Mouse (Mus musculus) embryonic facial prominence, embryonic 11.5 days (tissue): ENCODE data around the gene Cacna1c. TPM values are rescaled to one million over a fixed set of nuclear protein-coding genes. Genes with fewer than 3 reads are reported as not detected.

Source experiments
- ATAC-seq: fragments of 200-750 bp; cut with Nextera tagmentation; replicated peaks from 2 replicates; pipeline ENCODE4 v1.8.0; 2017; ENCODE audit warnings: low read depth; ENCODE audit not compliant: insufficient number of reproducible peaks, low FRiP score, low TSS enrichment
- DNase-seq: peaks from one replicate; pipeline ENCODE4 v3.0.0-alpha.2; 2015; ENCODE audit warnings: low spot score
- H3K27ac ChIP-seq: fragments of 300-500 bp; sonication (generic); replicated peaks from 2 replicates; pipeline ENCODE4 v1.5.1; 2014; ENCODE audit warnings: mild to moderate bottlenecking, low read depth, low read length, control low read depth
- H3K27me3 ChIP-seq: fragments of 300-500 bp; sonication (generic); 2 replicates; pipeline ENCODE4 v1.6.1; 2014; ENCODE audit warnings: mild to moderate bottlenecking, low read length, moderate library complexity, mixed read lengths; ENCODE audit not compliant: control insufficient read depth, insufficient read depth
- H3K36me3 ChIP-seq: fragments of 300-500 bp; sonication (generic); replicated peaks from 2 replicates; pipeline ENCODE4 v1.6.1; 2014; ENCODE audit warnings: low read depth, mild to moderate bottlenecking, low read length, moderate library complexity, mixed read lengths; ENCODE audit not compliant: control insufficient read depth, insufficient read depth
- H3K4me1 ChIP-seq: fragments of 300-500 bp; sonication (generic); 2 replicates; pipeline ENCODE4 v1.6.1; 2014; ENCODE audit warnings: low read length, mixed read lengths; ENCODE audit not compliant: control insufficient read depth, insufficient read depth
- H3K4me2 ChIP-seq: fragments of 300-500 bp; sonication (generic); 2 replicates; pipeline ENCODE4 v1.6.1; 2014; ENCODE audit warnings: low read depth, mild to moderate bottlenecking, control low read depth, low read length, moderate library complexity
- H3K4me3 ChIP-seq: fragments of 300-500 bp; sonication (generic); 2 replicates; pipeline ENCODE4 v1.5.1; 2014; ENCODE audit warnings: low read depth, low read length, control low read depth
- H3K9ac ChIP-seq: fragments of 300-500 bp; sonication (generic); replicated peaks from 2 replicates; pipeline ENCODE4 v1.6.1; 2014; ENCODE audit warnings: mild to moderate bottlenecking, control low read depth, low read length
- H3K9me3 ChIP-seq: fragments of 300-500 bp; sonication (generic); replicated peaks from 2 replicates; pipeline ENCODE4 v1.6.1; 2016; ENCODE audit warnings: mild to moderate bottlenecking, low read length, inconsistent platforms, mixed read lengths; ENCODE audit not compliant: control insufficient read depth
- WGBS: fragments of 180-500 bp; shearing (Covaris S2); extraction: QIAGEN DNeasy Blood & Tissue Kit; methylation state at CpG from one replicate; pipeline ENCODE4 v1.1.7; 2014; 5-methylcytosine and 5-hydroxymethylcytosine counted together
- polyA plus RNA-seq: library from polyadenylated mRNA; unstranded; fragments of >200 nt; fragmentation: Nextera tagmentation; extraction: Ambion mirVana; gene quantifications from 2 replicates; pipeline ENCODE4 v1.2.1, GENCODE M21; 2014

Gene Cacna1c
- polyA plus RNA-seq, 1 experiment from 2014 or later: 4.3 TPM

DNA sequence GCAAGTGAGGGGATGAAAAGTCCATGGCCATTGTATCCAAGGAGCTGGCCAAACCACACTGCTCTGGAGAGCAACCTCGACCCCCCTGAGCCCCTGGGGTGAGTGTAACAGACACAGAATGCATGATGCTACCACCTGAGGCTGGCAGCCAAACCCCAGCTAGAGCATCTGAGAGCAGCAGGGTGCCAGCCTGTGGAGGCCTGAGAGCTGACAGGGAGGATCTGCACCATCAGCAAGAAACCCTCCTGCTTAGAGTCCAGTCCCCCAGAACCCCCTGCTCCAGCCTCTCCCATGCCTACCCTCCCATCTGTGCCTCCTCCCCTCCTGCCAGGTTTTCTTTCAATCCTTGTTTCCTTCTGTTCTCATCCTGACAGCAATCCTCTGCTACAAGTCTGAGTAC lies 385.4 kb downstream of the Cacna1c start:
- H3K36me3 ChIP-seq: no peaks in the 10 kb centered on the region
- no peak overlapping the region for H3K4me2 ChIP-seq
- H3K27me3 ChIP-seq: no peaks in the 10 kb centered on the region
- H3K9me3 ChIP-seq: no peaks in the 10 kb centered on the region
- no peak overlapping the region for H3K4me3 ChIP-seq
- DNase-seq (no peak), ATAC-seq (no peak)
- WGBS: 17% methylated on average over 1 of the region's 1 CpGs
- no peak overlapping the region for H3K27ac ChIP-seq
- no peaks in the 10 kb centered on the region for H3K4me1 ChIP-seq
- H3K9ac ChIP-seq: no peak overlapping the region

DNA sequence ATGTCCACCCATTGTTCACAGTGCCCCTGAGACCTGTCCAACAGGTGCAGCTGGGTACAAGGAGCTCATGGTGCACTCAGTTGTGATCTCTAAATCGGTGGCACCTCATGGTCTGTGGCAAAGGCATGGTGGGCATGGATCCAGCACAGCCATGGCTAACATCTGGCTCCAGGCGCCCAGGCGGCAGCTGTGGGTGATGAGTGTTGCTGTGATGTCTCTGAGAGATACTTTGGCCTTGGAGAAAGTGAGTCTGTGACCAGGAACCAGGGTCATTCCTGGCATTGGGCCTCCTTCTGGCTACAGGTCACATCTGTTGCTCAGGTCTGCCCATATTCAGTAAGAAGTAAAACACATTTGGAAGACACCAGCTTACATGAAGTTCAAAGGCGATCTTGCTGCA lies 391.1 kb downstream of the Cacna1c start:
- Histone ChIP-seq H3K27ac (no peak overlapping the region), H3K9me3 (no peaks in the 10 kb centered on the region), H3K36me3 (no peaks in the 10 kb centered on the region), H3K27me3 (no peaks in the 10 kb centered on the region), H3K9ac (no peak overlapping the region), H3K4me2 (no peak overlapping the region), H3K4me3 (no peak overlapping the region), H3K4me1 (no peaks in the 10 kb centered on the region)
- DNase-seq (no peak), ATAC-seq (no peak)
- WGBS: 85% methylated on average over 4 of the region's 4 CpGs

DNA sequence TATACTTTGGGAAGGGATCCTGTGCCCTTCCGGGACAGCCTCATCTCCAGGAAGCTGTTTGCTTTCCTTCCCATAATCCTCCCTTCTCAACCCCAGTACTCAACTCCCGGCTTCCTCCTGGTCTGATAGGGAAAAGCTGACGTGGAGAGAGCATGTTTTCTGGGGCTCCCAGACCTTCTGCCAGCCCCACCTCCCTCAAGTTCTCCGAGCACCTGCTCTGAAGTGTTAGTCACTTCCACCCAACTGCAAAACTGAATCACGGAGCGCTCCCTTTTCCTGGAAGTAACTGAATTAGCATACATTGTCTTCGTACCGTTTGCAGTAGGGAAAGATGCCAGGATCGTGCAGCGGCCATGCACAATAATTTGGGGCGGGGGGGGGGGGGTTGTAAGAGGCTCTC lies 393.9 kb downstream of the Cacna1c start:
- H3K27ac ChIP-seq: no peak overlapping the region
- no peak overlapping the region for H3K9ac ChIP-seq
- no peaks in the 10 kb centered on the region for H3K9me3 ChIP-seq
- no peaks in the 10 kb centered on the region for H3K36me3 ChIP-seq
- no peaks in the 10 kb centered on the region for H3K27me3 ChIP-seq
- DNase-seq (no peak), ATAC-seq (no peak)
- H3K4me1 ChIP-seq: no peaks in the 10 kb centered on the region
- 82% methylated on average over 11 of the region's 11 CpGs for WGBS
- no peak overlapping the region for H3K4me2 ChIP-seq
- H3K4me3 ChIP-seq: no peak overlapping the region

DNA sequence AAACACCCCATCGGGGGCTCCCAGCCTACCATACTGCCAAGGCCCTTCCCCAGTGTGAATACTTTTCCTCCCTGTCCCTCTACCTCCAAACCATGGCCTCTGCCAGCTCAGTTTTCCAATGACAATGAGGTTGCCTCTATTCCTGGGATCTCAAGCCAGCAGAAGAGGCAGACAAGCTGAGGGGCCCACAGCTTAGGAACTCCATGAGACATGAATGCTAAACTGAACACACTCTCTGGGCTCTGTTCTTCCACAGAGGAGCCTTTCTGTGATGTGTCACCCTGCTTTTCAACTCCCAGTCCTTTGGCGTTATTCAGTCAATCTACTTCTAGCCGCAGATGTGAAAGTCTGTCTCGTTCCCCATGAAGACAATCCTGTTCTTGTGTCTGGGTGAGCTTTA lies 399.8 kb downstream of the Cacna1c start:
- WGBS: 95% methylated on average over 4 of the region's 4 CpGs
- H3K4me3 ChIP-seq: no peak overlapping the region
- H3K4me2 ChIP-seq: no peak overlapping the region
- H3K27me3 ChIP-seq: no peaks in the 10 kb centered on the region
- no peak overlapping the region for H3K9ac ChIP-seq
- no peaks in the 10 kb centered on the region for H3K9me3 ChIP-seq
- DNase-seq: no peak
- no peak overlapping the region for H3K27ac ChIP-seq
- ATAC-seq: no peak
- H3K4me1 ChIP-seq: no peaks in the 10 kb centered on the region
- H3K36me3 ChIP-seq: no peaks in the 10 kb centered on the region

DNA sequence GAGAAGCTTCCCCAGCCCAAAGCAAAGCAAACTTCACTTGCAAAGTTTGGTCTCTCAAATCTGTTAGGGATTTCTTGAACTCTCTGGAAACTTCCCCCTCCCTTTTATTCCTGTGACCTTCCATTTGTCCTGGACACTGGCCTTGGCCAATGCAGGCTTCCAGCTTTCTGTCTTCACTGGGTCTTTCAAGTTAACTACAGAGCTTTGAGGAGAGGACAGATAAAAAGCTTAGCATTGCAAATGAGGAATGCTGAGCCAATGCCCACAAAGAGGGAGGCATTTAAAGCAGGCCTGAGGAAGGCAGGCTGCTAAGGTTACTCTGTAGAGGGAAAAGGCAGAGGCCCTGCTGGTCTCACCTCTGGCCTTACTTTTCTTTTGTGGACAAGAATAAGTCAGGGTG lies 400.5 kb downstream of the Cacna1c start:
- no peak overlapping the region for H3K4me3 ChIP-seq
- H3K4me2 ChIP-seq: no peak overlapping the region
- no peaks in the 10 kb centered on the region for H3K36me3 ChIP-seq
- ATAC-seq (no peak), DNase-seq (no peak)
- H3K9me3 ChIP-seq: no peaks in the 10 kb centered on the region
- H3K4me1 ChIP-seq: no peaks in the 10 kb centered on the region
- H3K9ac ChIP-seq: no peak overlapping the region
- H3K27ac ChIP-seq: no peak overlapping the region
- no peaks in the 10 kb centered on the region for H3K27me3 ChIP-seq

DNA sequence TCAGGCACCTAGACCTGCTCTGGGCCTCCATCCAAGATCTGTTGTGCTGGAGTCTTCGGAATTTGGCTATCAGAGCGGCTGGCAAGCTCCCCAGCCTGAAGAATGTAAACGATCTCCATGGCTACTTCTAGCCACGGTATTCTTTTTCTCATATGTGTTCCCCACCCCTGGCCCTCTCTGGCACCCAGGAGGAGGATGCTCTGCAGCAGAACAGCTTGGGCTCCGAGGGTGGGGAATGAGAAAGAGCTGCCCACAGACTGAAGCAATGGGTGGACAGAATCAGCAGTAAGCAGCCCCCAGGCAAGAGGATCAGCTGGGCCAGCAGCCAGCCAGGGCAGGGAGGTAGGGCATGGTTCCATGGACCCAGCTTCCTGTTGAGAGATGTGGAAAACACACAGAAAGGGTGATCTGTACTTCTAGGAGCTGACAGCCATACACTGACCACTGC lies 404.3 kb downstream of the Cacna1c start:
- no peaks in the 10 kb centered on the region for H3K9me3 ChIP-seq
- H3K9ac ChIP-seq: no peak overlapping the region
- 50% methylated on average over 5 of the region's 5 CpGs for WGBS
- no peak overlapping the region for H3K4me3 ChIP-seq
- H3K27ac ChIP-seq: no peak overlapping the region
- H3K36me3 ChIP-seq: no peaks in the 10 kb centered on the region
- H3K4me1 ChIP-seq: no peaks in the 10 kb centered on the region
- no peaks in the 10 kb centered on the region for H3K27me3 ChIP-seq
- ATAC-seq: no peak
- no peak for DNase-seq
- H3K4me2 ChIP-seq: no peak overlapping the region

DNA sequence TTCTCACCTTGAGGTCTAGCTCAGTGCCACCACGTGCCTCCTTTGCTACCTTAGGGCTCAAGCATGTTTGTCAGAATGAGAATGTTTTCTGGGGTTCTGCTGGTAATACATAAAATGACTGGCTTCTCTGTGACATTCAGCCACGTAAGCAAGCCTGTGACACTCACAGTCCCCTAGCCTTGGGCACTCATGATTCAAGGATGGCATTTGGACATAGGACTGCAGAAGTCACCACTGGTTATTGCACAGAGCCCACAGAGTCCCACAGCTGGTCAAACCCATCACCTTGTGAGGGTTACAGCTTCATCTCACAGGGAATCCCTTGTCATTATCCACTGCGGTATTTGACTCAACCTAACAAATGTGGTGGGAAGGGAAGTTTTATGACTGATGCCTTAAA lies 408.3 kb downstream of the Cacna1c start:
- WGBS: 91% methylated on average over 3 of the region's 3 CpGs
- Histone ChIP-seq H3K9ac (no peak overlapping the region), H3K4me1 (no peaks in the 10 kb centered on the region), H3K9me3 (no peaks in the 10 kb centered on the region), H3K27me3 (no peaks in the 10 kb centered on the region), H3K27ac (no peak overlapping the region), H3K4me2 (no peak overlapping the region), H3K4me3 (no peak overlapping the region), H3K36me3 (no peaks in the 10 kb centered on the region)
- ATAC-seq: no peak
- DNase-seq: no peak

DNA sequence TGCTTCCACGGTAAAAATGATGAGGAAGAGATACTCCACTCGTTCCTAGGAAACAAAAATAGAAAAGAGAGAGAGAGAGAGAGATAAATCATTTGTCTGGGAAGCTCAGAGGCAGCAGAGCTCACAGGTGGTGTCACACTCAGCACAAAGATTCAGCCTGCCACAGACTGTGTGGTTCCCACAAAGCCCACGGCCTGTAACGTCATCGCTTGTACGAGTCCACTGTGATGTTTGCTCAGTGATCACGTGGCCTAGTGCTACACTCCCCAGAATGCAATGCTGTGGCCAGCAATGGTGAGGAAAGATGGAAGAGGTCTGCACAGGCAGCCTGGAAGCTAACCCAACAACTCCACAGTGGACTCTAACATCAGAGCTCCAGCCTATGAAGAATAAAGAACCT lies 415.9 kb downstream of the Cacna1c start:
- ATAC-seq (no peak), DNase-seq (no peak)
- Histone ChIP-seq H3K4me2 (no peak overlapping the region), H3K4me3 (no peak overlapping the region), H3K9me3 (no peaks in the 10 kb centered on the region), H3K4me1 (no peaks in the 10 kb centered on the region), H3K9ac (no peak overlapping the region), H3K27ac (no peak overlapping the region), H3K36me3 (no peaks in the 10 kb centered on the region), H3K27me3 (no peaks in the 10 kb centered on the region)
- WGBS: 88% methylated on average over 7 of the region's 7 CpGs

DNA sequence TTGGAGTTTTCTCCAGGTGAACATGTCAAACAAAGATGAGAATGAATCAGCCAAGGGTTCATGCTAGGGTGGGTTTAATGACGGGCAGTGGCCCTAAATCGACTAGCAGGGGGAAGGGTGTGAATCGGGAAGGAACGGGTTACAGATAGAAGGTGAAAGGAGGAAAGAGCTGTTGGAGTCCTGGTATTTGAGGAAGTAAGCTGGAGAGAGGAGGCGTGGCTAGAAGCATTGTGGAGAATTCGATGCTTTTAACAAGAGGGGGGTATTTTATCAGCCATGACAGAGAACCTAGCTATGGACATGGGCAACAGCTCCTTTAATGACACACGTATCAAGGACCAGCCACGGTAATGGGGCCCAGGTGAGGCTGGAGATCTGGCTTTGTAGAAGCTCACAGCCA lies 417.0 kb downstream of the Cacna1c start:
- ATAC-seq (no peak), DNase-seq (no peak)
- Histone ChIP-seq H3K9me3 (no peaks in the 10 kb centered on the region), H3K9ac (no peak overlapping the region), H3K4me3 (no peak overlapping the region), H3K27me3 (no peaks in the 10 kb centered on the region), H3K36me3 (no peaks in the 10 kb centered on the region), H3K4me1 (no peaks in the 10 kb centered on the region), H3K4me2 (no peak overlapping the region), H3K27ac (no peak overlapping the region)
- WGBS: 80% methylated on average over 8 of the region's 8 CpGs
